Mouse (Mus musculus) ES-E14 (cell line): Measurements from ENCODE around the gene Gng7. TPM values are rescaled to one million over a fixed set of nuclear protein-coding genes. Genes with fewer than 3 reads are reported as not detected.

Experiments
- DNase-seq: peaks from one replicate; pipeline ENCODE4 v3.0.0-alpha.2; 2013; ENCODE audit warnings: low read depth, low spot score
- H3K27ac ChIP-seq: 2 replicates; pipeline ENCODE4 v1.5.1; 2012; ENCODE audit warnings: low read depth, mild to moderate bottlenecking, low read length, moderate library complexity, mixed read lengths; ENCODE audit not compliant: poor library complexity, insufficient read depth, severe bottlenecking
- H3K36me3 ChIP-seq: 2 replicates; pipeline ENCODE4 v1.6.1; 2012; ENCODE audit warnings: mild to moderate bottlenecking, low read length, moderate library complexity, mixed read lengths; ENCODE audit not compliant: control insufficient read depth, poor library complexity, insufficient read depth, severe bottlenecking
- H3K4me1 ChIP-seq, 2 experiments: fragments of 150-350 bp in 1 of 2; sonication (generic) in 1 of 2; 2 replicates each; pipeline ENCODE4 v1.6.1; 2012; ENCODE audit warnings: low read length in 2 of 2, mild to moderate bottlenecking in 1 of 2, mixed read lengths in 1 of 2; ENCODE audit not compliant: control insufficient read depth in 2 of 2, insufficient read depth in 2 of 2, poor library complexity in 1 of 2
- H3K4me3 ChIP-seq, 2 experiments: fragments of 150-350 bp in 1 of 2; sonication (generic) in 1 of 2; 2 replicates each; pipeline ENCODE4 v1.5.1; 2012; ENCODE audit warnings: low read length in 2 of 2, low read depth in 1 of 2, mild to moderate bottlenecking in 1 of 2, mixed read lengths in 1 of 2; ENCODE audit not compliant: insufficient read depth in 1 of 2, poor library complexity in 1 of 2, severe bottlenecking in 1 of 2
- H3K9ac ChIP-seq: 2 replicates; pipeline ENCODE4 v1.6.1; 2012; ENCODE audit warnings: low read depth, mild to moderate bottlenecking, low read length, mixed read lengths; ENCODE audit not compliant: poor library complexity, insufficient read depth, severe bottlenecking
- H3K9me3 ChIP-seq: fragments of 150-350 bp; sonication (generic); 2 replicates; pipeline ENCODE4 v1.6.1; 2012; ENCODE audit warnings: low read depth, mild to moderate bottlenecking, low read length; ENCODE audit not compliant: control insufficient read depth, insufficient read depth
- CHD2 ChIP-seq: IDR thresholded peaks from 2 replicates; pipeline ENCODE4 v1.6.1; 2014; ENCODE audit warnings: mild to moderate bottlenecking, low read depth, low read length, inconsistent platforms
- HCFC1 ChIP-seq: IDR thresholded peaks from 2 replicates; pipeline ENCODE4 v1.6.1; 2012; ENCODE audit warnings: low read length, inconsistent platforms, borderline replicate concordance; ENCODE audit not compliant: insufficient read depth
- MAFK ChIP-seq: IDR thresholded peaks from 2 replicates; pipeline ENCODE4 v1.6.1; 2014; ENCODE audit warnings: mild to moderate bottlenecking, low read depth, low read length, inconsistent platforms; ENCODE audit not compliant: insufficient read depth
- ZC3H11A ChIP-seq: IDR thresholded peaks from 2 replicates; pipeline ENCODE4 v1.6.1; 2012; ENCODE audit warnings: low read depth, mild to moderate bottlenecking, inconsistent platforms, low read length, borderline replicate concordance
- ZNF384 ChIP-seq: IDR thresholded peaks from 2 replicates; pipeline ENCODE4 v1.6.1; 2012; ENCODE audit warnings: low read depth, low read length, inconsistent platforms
- in situ Hi-C, 2 experiments: fragments of 600-800 bp; cut with MboI; formaldehyde crosslinking; loops; one replicate each; pipeline ENCODE4 v1.15.1; 2025; ENCODE audit warnings: low sequenced_read_pairs in 2 of 2, inconsistent platforms in 1 of 2; ENCODE audit not compliant: unreplicated experiment in 2 of 2
- total RNA-seq: library from RNA; depleted of rRNA; stranded (reverse); fragments of 300-350 nt; gene quantifications from 2 replicates; pipeline ENCODE4 v1.2.3, GENCODE M21; 2012

The Gng7 gene
- total RNA-seq, 1 experiment, result 0.94 TPM

DNA sequence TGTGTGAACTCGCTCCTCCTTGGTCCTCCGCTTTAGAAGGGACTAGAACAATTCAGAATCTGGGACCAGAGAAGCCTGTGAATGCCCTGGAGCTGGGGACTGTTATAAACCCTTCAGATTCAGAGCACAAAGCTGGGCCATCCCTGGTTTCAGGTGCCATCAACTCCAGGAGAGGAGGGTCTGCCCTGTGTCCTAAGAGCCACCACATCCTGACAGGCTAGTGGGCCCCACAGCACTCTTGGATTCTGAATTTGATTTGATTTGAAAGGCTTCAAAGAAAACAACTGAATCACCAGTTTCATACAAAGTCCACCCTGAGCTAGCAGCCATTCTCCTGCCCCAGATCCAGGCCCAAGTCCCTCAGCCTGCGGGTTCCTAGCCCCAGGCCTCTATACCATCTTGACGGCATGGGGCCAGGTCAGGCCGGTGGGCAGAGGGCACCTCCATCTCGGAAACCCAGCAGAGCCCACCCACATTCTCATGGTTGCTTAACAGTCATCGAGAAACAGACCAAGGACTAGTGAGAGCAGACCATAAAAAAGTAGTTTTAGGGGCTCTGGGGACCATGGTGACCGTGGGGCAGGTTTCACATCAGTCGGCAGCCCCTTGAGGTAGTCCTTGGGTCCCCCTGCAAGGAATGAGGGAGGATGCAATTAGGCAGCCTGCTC lies 112.3 kb downstream of the Gng7 start:
- Histone ChIP-seq H3K4me1 (peaks cover 0 to 18% of the 10 kb centered on the region in 2 experiments; a peak in 1 of 4 replicates), H3K36me3 (peaks cover 46% of the 10 kb centered on the region), H3K27ac (no peak overlapping the region), H3K9me3 (no peaks in the 10 kb centered on the region), H3K4me3 (no peak overlapping the region), H3K9ac (no peak overlapping the region)
- no peak for DNase-seq
- in situ Hi-C loops, result no loop called here
- TF ChIP-seq MAFK (no peak), ZNF384 (no peak), CHD2 (no peak), ZC3H11A (no peak), HCFC1 (no peak)

GRCm38 (mm10) chr10:80901409-80902272 lies 113.1 kb downstream of the Gng7 start:
- Histone ChIP-seq H3K4me1 (peaks cover 0 to 22% of the 10 kb centered on the region in 2 experiments; a peak in 1 of 4 replicates), H3K9ac (0 out of 2 replicates have a peak overlapping the region, but pooled peaks have one; percentile 3), H3K9me3 (no peaks in the 10 kb centered on the region), H3K4me3 (0 out of 4 replicates have a peak overlapping the region, but pooled peaks of 1 of the 2 experiments have one; percentile 10), H3K36me3 (peaks cover 45% of the 10 kb centered on the region), H3K27ac (no peak overlapping the region)
- DNase-seq, result no peak
- TF ChIP-seq ZC3H11A (no peak), HCFC1 (no peak), ZNF384 (no peak), MAFK (no peak), CHD2 (no peak)
- in situ Hi-C loops, result no loop called here

GRCm38 (mm10) chr10:80900318-80901247 lies 114.2 kb downstream of the Gng7 start, which contains the start of gene Timm13:
TSS of gene Timm13 (minus strand) at chr10:80900969.
- peak; percentile 99 for DNase-seq
- in situ Hi-C loops, result no loop called here
- H3K36me3 ChIP-seq, result peaks cover 43% of the 10 kb centered on the region
- H3K27ac ChIP-seq, result peak within 1 kb of the TSS; percentile 74
- H3K9ac ChIP-seq, result peak within 1 kb of the TSS; percentile 92
- H3K4me3 ChIP-seq, result peak within 1 kb of the TSS; percentile 84 to 94
- TF ChIP-seq ZNF384 (peak; percentile 93; the same call in 1 of the 2 replicates), HCFC1 (peak; percentile 99), CHD2 (peak; percentile 96), ZC3H11A (no peak), MAFK (peak; percentile 69; the same call in 1 of the 2 replicates)
- H3K4me1 ChIP-seq, result peaks cover 0 to 22% of the 10 kb centered on the region in 2 experiments; a peak in 1 of 4 replicates
- no peaks in the 10 kb centered on the region for H3K9me3 ChIP-seq
